Mouse (Mus musculus) right cerebral cortex, postnatal 10 days (tissue): ENCODE measurements around the gene Gpr84.

Source experiments
- DNase-seq, 2 experiments: peaks; one replicate each; pipeline ENCODE4 v3.0.0; 2021; ENCODE audit warnings: low spot score in 2 of 2

The Gpr84 gene

DNA sequence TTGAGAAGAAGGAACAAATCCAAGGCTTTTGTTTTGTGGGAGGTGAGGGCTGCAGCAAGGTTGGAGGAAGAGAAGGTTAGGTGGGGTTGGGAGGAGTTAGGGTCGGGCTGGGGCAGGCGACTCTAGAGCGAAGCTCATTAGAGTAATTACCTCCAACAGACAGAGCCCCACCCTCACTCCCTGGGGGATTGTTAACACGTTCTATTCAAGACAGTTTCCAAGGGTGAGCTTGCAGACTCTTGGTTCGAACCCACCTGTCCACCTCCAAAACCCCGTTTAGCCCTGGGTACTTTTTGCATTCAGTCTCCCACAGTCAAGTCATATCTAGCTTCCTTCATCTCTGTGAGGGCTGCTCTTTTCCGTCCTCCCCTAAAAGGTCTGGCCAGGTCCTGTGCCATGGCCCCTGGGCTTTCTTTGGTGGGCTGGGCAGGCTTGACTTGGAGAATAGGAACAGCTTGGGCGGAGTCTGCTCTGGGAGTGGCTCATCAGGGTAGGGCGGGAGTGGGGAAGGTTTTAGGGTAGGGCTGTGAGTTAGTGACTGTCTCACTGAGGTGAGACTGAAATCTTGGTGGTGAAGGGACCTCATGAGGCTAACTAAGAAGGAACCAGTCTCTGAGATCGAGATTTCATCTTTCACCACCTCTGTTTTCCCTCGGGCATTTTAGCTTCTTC lies 26.7 kb upstream of the Gpr84 start:
- no peak for DNase-seq

DNA sequence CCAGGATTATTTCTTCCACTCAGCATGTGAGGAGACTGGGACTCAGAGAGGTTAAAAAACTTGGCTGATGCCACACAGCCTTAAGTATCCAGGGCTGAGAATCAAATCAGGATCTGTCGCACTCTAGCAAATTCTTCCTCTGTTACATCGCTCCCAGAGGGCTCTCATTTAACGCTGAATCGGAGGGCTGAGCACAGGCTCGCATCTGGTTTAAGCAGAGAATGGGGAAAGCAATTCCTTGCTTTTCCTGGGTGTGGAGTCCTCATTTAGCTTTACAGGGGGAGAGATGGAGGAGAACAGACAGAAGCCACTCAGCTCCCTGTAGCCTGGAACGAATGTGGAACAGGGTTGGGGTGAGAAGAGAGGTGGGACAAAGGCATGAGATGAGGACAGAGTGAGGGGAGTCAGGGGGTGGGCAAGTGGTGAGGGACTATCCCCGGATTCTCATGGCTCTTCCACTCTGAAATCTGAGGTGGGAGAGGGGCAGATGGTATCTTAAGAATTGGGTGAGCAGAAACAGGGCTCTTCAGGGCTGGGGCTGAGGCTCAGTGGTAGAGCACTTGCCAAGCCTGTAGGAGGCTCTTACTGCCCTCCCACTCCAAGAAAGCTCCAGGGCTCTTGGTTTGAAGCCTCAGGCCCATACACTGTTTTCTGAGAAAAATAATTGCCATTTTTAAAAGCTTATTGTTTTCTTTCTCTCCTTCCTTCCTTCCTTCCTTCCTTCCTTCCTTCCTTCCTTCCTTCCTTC lies 25.2 kb upstream of the Gpr84 start:
- DNase-seq = peak in 1 of 2 experiments; percentile 32

DNA sequence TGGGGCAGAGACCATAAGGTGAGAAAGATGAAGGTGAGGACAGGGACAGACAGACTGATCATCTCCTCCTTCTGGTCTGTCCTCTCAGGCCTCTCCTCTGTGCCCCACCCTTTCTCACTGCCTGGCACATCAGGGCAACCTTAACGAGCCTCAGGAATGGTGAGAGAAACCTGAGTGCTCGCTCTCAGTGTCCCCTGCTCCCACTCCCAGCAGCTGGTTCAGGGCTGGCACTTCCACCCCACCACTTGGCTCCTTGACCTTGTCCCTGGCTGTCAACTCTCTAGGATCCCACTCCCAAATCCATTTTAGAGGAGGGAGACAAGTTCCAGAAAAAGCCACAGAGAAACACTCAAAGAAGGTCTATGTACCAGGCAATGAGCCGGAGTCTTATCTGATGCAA lies 24.6 kb upstream of the Gpr84 start:
- no peak for DNase-seq

DNA sequence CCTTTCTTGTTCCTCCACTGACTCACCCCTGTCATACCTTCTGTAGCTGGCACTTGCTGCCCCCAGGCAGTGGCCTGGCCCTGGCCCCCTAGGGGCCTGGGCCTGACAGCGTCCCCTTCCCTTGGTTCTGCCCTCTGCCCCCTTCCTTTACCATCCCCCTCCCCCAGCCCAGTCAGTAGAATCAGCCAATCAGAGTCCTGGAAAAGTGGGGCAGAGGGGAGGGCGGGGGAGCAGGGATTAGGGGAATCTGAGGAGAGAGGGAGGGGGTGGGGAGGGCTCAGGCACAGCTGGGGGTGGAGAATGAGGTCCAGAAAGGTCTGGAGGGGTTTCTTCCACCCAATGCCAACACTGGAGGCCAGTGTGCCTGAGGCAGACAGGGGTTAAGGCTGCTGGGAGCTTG lies 23.8 kb upstream of the Gpr84 start:
- no peak for DNase-seq

DNA sequence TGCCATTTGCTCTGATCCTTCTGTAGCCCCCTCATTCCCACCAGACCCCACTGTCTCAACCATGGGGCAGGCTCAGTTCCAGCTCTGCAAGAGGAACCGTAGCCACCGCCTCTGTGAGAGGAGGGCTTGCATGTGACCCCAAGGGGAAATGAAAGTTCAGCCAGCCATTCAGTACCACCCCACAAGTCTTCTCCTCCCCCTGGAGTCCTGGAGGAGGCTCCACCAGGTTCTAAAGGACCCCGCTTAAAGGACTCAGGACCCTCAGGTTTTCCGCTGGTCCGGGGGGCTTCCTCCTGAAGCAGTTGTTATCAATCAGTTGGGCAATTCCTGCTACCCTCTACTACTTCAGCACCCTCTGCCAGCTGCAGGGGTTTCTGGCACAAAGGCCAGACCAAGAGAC lies 23.3 kb upstream of the Gpr84 start:
- peak in 1 of 2 experiments; percentile 47 for DNase-seq

DNA sequence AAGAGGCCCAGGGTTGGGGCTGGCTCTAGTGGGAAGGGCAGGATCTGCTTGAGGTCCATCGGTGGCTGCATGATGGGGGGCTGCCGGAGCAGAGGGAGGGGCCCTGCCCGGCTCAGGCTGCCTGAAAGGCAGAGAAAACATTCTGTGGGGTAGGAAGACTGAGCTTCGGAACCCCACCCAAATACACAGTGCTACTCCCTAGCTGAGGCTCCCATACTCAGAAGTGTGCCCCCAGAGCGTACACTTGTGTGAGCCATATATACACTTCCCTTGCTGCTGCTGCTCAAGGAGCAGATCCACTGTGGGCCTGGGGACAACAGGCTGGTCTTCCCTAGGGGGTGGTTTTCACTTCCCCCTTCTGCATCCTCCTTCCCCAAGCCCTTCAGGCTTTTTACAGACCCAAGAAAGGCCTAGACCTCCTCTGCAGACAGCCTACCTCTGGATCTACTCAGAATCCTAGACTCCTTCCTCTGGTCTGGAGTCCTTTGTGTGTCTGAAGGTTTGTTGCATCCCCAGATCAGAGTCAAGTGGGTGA lies 22.7 kb upstream of the Gpr84 start:
- no peak for DNase-seq

DNA sequence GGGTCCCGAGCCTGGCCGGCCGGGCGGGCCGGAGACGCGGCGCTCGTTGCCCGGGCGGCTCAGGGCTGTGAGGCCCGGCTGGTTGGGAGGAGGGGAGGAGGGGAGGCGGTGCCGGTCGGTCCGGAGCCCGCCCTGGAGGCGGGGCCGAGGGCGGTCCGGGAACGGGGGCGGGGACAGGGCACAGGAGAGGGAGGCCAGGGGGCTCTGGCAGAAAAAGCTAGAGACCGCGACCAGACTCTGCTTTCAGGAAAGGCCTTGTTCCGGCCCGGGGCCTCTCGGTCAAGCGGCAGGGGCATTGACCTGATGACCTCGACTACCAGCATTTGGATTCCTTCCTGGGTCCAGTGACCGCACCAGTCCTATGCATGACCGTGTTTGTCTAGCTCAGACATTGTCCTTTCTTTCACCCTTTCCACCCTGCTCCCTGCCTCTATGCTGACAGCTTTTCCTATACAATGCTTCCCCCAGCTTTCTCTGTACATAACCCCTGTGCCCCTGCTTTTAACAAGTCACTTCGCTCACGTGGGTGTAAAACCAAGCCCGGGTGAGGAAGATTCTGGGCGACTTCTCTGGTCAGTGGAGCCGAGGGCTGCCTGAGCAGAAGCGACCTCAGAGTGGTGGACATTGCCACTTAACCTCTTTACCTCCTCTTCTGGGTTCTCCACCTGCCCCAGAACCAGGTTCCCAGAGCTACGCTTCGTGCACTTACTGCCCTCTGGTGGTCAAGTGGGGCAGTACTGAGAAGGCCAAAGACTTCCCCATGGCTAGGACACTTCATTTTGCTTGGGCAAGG lies 13.2 kb upstream of the Gpr84 start:
- peak; percentile 90 to 92 for DNase-seq

DNA sequence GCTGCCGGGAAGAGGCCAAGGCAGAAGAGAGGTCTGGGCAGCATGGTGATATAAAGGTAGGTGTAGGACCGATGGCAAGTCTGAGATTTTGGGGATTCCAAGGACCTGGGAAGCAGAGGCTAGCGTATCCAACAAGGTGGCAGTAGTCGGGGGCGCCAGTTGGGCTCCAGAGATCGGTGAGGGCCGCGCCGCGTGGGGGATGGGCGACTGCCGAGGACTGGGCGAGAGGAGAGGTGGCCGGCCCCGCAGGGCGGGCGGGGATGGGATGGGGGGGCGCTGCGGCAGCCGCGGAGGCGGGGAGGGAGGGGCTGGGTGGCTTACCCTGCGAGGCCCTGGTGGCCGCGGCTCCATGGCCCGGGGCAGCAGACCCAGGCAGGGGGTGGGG lies 12.7 kb upstream of the Gpr84 start:
- DNase-seq = peak; percentile 60 to 76

DNA sequence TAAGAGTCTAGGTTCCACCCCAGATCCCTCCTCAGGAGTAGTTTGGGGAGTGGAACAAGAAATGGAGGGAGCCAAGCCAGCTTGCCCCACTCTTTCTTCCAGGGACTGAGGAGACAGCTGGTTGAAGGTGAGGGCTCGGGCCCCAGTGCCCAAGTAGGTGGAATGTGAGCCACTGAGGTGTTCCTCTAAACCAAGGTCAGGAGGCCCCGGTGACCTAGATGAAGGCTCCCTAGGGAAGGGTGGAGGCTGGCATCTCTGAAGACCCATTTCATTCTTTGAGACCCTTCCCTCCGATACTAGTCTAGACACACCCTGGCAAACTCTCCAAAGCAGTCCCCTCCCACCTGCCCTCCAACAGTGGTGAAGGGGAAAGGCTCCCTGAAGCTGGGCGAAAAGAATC lies 12.0 kb upstream of the Gpr84 start:
- peak in 1 of 2 experiments; percentile 38 for DNase-seq

DNA sequence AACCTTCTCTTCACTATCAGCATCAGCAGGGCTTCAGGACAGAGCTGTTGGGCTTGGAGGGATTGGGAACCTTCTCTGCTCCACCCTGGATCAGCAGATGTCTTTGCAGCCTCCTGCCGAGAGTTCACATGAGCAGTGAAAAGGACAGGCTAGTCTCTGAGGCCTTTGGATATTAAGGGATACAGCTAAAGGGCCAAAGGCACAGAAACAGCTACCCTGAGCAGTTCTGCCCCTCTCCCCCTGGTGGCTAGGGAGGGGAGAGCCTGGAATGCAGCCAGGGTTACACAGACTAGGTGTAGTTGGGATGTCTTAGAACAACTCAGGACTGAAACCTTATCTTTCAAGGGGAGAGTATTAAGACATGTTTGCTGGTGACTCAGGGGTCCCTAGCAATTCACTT lies 10.7 kb upstream of the Gpr84 start:
- peak in 1 of 2 experiments; percentile 40 for DNase-seq

DNA sequence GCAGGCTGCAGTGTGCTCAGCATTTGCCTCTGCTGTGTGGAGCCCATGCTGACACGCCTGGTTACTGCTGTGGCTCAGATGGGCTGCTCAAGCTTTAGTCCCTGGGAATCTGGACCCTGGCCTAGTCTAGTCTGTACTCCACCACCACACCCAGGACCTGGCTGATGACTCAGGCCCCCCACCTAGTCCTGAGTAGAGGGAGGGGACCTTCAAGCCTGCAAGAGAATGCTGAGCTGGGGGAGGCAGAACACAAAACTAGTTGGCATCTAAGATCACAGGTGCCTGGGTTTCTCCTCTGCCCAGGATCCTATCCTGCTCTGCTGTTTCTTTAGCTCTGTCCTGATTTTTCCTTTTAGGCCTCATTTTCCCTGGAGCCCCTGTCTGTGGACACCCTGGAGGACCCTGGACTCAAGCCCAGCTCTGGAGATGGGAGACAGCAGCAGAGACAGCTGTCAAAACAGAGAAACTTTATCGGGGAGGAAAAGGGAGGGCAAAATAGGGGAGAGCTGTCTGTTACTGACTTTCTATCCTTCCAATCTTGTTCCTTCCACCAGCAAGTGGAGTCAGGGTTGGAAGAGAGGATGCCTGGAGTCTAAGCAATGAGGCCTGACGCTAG lies 7.9 kb upstream of the Gpr84 start:
- peak in 1 of 2 experiments; percentile 26 for DNase-seq

DNA sequence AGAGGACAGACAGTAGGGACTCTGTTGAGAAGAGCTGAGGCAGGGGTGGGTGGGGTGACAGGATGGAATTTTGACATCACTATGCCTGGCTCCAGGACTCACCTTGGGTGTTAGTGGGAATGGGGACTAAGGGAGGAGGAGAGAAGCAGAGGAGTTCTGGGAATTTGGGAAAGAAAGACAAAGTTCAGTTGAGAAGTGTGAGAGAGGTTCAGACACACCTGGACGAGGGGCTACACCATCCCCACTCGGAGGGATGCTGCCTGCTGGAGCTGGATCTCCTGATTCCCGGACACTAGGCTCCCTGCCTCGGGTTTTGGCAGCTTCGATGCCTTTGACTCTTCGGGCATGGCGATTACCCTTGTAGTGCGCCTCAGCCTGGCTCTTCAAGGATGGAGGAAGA lies 7.3 kb upstream of the Gpr84 start:
- no peak for DNase-seq

DNA sequence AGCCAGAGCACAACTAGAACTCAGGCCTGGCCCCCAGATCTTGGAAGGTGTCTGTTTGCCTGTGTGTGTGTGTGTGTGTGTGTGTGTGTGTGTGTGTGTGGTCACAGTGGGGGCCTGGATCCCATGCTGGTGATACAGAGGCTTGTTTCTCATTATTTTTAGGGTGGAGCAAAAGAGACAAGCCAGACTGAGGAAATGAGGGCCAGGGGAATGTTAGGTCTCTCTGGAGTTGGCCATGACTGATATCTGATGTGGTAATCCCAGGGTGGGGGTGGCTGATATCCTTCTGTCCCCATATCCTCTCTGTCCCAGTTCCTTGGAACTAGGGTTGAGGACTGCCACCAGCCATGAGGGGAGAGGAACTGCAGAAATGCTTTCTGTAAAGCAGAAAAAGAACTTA lies 6.7 kb upstream of the Gpr84 start:
- no peak for DNase-seq

DNA sequence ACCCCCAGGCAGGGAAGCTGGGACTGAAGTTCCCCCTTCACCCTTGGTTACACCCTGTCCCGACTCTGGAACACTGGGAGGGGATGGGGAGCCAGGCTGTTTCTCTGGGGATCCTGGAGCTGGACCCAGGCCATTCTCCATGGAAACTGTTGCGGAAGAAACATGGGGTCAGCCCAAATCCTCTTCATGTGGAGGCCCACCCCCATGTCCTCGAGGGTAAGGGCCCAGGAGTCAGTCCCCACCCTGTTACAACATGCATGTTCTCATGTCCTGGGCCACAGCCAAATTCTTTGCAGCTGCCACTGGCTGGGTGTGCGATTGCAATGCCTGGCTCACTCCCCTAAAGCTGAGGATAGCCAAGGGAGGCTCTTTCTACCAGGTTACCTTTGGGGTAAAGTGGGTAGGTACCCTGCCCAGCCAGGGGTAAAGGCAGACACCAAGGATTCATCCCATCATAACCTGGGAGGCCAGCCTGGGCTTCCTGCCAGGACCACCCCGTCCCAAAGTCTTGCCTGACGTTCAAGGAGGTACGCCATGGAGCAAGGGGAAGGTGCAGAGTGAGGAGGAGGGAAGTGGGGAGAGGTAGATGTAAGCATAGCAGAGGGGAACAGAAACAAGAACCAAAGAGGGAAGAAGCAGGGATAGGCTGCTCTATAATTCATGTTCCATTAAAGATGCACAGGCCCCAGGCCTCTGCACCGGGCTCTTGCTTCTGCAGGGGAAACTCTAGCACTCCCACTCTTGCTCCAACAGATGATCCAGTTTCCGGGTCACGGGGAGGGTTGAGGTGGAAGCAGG lies 5.8 kb upstream of the Gpr84 start:
- peak in 1 of 2 experiments; percentile 42 for DNase-seq

DNA sequence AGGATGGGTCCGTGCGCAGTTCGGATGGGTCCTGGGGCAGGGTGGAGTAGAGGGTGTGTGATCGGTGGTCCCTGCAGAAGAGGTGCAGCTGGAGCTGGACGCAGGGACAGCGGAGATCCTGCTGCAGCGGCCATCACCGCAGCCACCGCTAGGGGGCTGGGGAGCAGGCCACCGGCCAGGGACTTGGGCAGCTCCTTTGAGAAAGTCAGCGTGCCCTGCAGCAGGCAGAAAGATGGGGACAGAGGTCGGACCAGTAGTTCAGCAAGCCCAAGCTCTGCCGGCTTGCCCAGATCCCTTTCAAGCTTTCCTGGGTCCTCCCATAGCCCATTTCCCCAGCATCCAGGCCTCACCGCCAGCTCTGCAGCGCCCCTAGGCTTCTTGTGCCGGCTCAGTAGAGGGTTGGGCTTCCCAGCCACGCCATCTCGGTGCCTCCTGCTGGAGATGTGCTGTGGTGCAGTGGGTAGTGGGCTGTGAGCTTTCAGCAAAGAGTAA lies 4.6 kb upstream of the Gpr84 start:
- peak; percentile 72 to 77 for DNase-seq

DNA sequence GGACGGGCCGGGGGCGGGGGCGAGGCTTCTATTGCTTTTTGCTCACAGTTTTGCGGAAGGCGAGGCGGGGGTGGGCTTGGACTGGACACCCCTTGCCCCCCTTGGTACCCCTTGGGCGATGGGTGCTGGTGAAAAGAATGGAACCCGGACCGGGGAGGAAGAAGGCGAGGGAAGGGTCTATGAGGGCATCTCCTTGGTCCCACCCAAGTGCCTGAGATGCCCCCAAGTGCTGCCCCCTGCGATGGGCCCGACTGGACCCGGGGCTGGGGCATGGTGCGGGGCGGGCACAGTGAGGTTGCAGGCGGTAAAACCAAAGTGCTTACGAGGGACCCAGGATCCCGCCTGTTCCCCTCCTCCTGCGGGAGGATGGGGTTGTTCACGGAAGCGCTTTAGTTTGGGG lies 3.8 kb upstream of the Gpr84 start:
- DNase-seq = no peak

DNA sequence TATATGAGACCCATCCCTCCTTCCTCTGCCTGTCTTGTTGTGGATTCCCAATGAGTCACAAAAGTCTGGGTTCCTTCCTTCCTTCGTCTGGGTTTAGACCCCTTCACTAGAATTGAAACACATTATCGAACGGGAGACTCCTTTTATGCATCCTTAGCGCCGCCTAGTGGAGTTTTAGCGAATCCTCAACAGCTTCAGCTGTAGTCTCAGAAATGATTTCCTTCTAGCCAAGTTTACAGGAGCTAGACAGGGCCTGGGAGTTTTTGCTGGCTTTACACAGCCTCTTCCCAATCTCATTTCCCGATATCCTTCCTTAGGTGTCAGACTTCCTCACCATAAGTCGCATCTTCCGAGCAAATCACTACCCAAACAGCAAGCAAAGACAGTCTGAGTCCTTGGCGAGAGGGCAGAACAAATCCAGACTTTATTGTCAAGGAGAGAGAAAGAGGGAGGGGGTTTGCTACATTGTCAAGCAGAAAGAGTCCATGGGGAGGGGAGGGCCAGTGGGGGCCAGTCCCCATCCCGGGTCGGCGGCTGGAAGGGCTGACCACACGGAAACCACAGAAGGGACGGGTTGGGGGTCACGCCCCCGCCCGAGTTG lies 3.2 kb upstream of the Gpr84 start:
- DNase-seq = peak; percentile 81 to 86

DNA sequence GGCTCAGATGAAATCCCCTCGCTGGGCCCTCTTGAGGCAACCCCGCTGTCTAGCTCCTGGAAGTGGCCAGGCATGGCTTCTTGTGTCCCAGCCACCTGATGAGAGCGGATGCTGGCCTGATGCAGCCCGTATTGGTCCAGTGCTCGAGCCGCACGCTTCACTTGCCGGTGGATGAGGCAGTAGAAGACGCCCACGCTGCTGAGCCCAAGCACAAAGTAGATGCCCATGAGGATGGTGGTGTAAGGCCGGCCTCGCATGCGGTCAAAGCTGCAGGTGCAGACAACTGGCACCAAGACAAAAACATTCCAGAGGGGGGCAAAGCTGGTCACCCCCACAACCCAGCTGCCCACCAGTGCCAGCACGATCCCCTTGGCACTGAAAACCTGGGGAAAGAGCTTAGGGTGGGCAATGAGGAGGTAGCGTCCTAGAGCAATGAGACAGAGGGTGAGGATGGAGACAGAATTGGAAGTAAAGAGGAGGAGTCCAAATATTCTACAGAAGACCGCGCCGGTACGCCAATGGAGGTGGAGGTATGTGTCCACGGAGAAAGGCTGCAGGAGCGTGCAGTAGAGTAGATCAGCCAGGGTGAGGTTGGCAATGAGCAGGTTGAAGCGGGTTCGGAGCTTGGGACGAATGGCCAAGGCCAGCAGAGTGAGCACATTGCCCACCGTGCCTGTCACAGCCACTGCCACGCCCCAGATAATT lies 1.4 kb downstream of the Gpr84 start:
- no peak for DNase-seq

DNA sequence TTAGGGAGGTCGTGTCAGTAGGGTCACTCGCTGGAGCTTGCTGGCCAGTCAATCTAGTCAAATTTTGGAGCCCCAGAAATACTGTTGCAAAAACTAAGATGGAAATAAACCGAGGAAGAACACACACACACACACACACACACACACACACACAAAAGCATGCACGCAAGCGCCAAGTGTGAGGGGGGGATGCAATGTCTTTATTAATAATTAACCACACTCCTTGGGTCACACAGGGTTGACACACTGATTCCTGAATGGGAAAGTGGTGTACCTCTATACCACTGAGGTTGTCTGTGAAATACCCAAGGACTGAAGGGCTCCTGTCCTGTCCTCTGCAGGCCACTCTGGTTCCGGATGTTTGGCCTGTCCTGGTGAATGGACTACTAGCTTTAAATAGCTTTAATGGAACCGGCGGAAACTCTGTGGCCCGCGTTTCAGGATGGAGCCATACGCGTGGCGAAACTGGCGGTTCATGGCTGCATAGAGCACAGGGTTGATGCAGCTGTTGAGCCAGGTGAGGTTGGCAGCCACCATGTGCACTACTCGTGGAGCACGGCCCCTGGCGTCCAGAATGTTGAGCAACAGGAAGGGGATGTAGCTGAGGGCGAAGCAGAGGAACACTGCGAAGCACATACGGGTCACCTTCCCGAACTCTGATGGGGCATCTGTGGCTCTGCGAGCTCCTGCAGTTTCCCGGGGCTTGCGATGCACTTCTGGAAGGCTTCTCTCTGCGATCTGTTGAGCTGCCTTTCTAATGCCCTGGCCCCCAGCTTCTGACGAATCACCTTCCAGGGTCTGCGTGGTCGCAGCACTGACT lies 2.1 kb downstream of the Gpr84 start:
- DNase-seq = no peak
